ENCODE assay signal across 31 mouse cellular contexts in the genomic region with DNA sequence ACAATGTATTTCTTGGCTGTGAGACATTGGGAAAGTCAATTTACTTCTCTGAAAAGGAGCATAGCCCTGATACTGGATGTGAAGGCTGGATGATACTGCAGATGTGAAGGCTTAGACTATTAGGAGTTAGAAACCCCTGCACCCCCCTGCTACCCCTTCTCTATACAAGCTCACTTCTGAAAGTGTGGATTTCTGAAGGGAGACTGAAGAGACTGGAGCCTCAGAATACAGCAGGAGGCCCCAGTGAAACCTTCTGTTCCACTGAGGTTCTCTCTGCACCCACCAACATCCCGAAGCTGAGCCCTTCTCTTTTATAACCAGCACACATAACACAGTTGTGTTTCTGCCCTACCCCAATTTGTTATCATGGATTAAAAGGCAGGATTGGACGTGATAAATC.
"Had no signal": no experiment of that assay in that cellular context is flagged by ENCODE, and none has a peak within 500 bp of the region (broad histone marks: within the 10 kb centered on the region; RNA-seq: fewer than 3 reads in every experiment).

No protein-coding gene starts in this region.

- H3K27me3 ChIP-seq: limb, embryonic 15.5 days; liver, embryonic 12.5 days; liver, embryonic 13.5 days; liver, embryonic 15.5 days; lung, embryonic 15.5 days; megakaryocyte, embryonic 14.5 days had no signal

- H3K36me3 ChIP-seq: limb, embryonic 10.5 days; limb, embryonic 12.5 days; limb, embryonic 13.5 days; limb, embryonic 15.5 days; liver, embryonic 12.5 days; liver, embryonic 13.5 days; liver, embryonic 15.5 days; lung, embryonic 15.5 days; midbrain, embryonic 10.5 days; midbrain, embryonic 12.5 days; midbrain, embryonic 13.5 days; midbrain, embryonic 15.5 days; neural tube, embryonic 12.5 days had no signal

- DNase-seq: left cerebral cortex, postnatal 4 days; liver; liver, embryonic 13.5 days; liver, postnatal 0 days; lung, adult 18-20 months; lung, adult 2 months; lung, embryonic 14.5 days; lung, postnatal 10 days; lung, postnatal 14 days; lung, postnatal 36 days; lung, postnatal 4 days; midbrain, embryonic 14.5 days had no signal

- ATAC-seq: liver, embryonic 12.5 days; liver, postnatal 0 days; lung, postnatal 0 days; midbrain, embryonic 13.5 days; midbrain, embryonic 15.5 days had no signal

- H3K4me3 ChIP-seq: left cerebral cortex, adult 2 months; limb, embryonic 10.5 days; limb, embryonic 12.5 days; limb, embryonic 13.5 days; limb, embryonic 15.5 days; liver, embryonic 12.5 days; liver, embryonic 13.5 days; liver, embryonic 15.5 days; lung, embryonic 15.5 days; midbrain, embryonic 10.5 days; midbrain, embryonic 12.5 days; midbrain, embryonic 13.5 days; midbrain, embryonic 15.5 days; myocyte; neural tube, embryonic 12.5 days had no signal

- H3K27ac ChIP-seq: left cerebral cortex, adult 2 months; limb, embryonic 10.5 days; limb, embryonic 12.5 days; limb, embryonic 13.5 days; limb, embryonic 15.5 days; liver, embryonic 12.5 days; liver, embryonic 13.5 days; liver, embryonic 14.5 days; liver, embryonic 15.5 days; lung, embryonic 15.5 days; macrophage; midbrain, embryonic 10.5 days; midbrain, embryonic 12.5 days; midbrain, embryonic 13.5 days; midbrain, embryonic 15.5 days; neural tube, embryonic 12.5 days had no signal

- H3K9ac ChIP-seq: limb, embryonic 12.5 days; limb, embryonic 13.5 days; limb, embryonic 15.5 days; liver, embryonic 12.5 days; liver, embryonic 13.5 days; liver, embryonic 14.5 days; liver, embryonic 15.5 days; liver, postnatal 0 days; lung, embryonic 14.5 days; lung, embryonic 15.5 days; midbrain, embryonic 12.5 days; midbrain, embryonic 13.5 days; midbrain, embryonic 15.5 days; neural tube, embryonic 12.5 days had no signal

- H3K9me3 ChIP-seq: limb, embryonic 10.5 days; limb, embryonic 12.5 days; limb, embryonic 13.5 days; limb, embryonic 15.5 days; liver, embryonic 12.5 days; liver, embryonic 13.5 days; liver, embryonic 15.5 days; lung, embryonic 15.5 days; midbrain, embryonic 10.5 days; midbrain, embryonic 12.5 days; midbrain, embryonic 13.5 days; midbrain, embryonic 15.5 days; neural tube, embryonic 12.5 days had no signal

- H3K4me1 ChIP-seq: liver, embryonic 12.5 days; liver, embryonic 13.5 days; liver, embryonic 15.5 days; megakaryocyte, embryonic 14.5 days; midbrain, embryonic 10.5 days; midbrain, embryonic 12.5 days; midbrain, embryonic 13.5 days; midbrain, embryonic 15.5 days; neural tube, embryonic 12.5 days had no signal

- H3K4me2 ChIP-seq: limb, embryonic 12.5 days; limb, embryonic 13.5 days; limb, embryonic 15.5 days; liver, embryonic 11.5 days; liver, embryonic 12.5 days; liver, embryonic 13.5 days; liver, embryonic 15.5 days; lung, embryonic 14.5 days; lung, embryonic 15.5 days; midbrain, embryonic 12.5 days; midbrain, embryonic 13.5 days; midbrain, embryonic 15.5 days; neural tube, embryonic 12.5 days had no signal
